Mouse (Mus musculus) heart, postnatal 0 days (tissue): ENCODE results near the gene Tmem54. TPM values are rescaled to one million over a fixed set of nuclear protein-coding genes. Genes with fewer than 3 reads are reported as not detected.
A peak's percentile ranks its signal among the peaks of the same experiment; 100 is the strongest.

Source experiments
- ATAC-seq: fragments of 200-750 bp; cut with Nextera tagmentation; 2 replicates; pipeline ENCODE4 v1.8.0; 2017; ENCODE audit warnings: low read depth, moderate number of reproducible peaks, moderate library complexity; ENCODE audit not compliant: insufficient read depth
- DNase-seq: peaks from one replicate; pipeline ENCODE4 v3.0.0-alpha.2; 2016; ENCODE audit warnings: low spot score
- H3K27ac ChIP-seq: fragments of 300-500 bp; sonication (generic); 2 replicates; pipeline ENCODE4 v1.5.1; 2014; ENCODE audit warnings: low read depth, mild to moderate bottlenecking
- H3K27me3 ChIP-seq: fragments of 300-500 bp; sonication (generic); 2 replicates; pipeline ENCODE4 v1.6.1; 2014; ENCODE audit warnings: low read length, mixed read lengths; ENCODE audit not compliant: control insufficient read depth, insufficient read depth
- H3K36me3 ChIP-seq: fragments of 300-500 bp; sonication (generic); replicated peaks from 2 replicates; pipeline ENCODE4 v1.6.1; 2014; ENCODE audit warnings: low read length, mixed read lengths; ENCODE audit not compliant: control insufficient read depth, insufficient read depth
- H3K4me1 ChIP-seq: fragments of 300-500 bp; sonication (generic); 2 replicates; pipeline ENCODE4 v1.6.1; 2014; ENCODE audit warnings: antibody characterized with exemption; ENCODE audit not compliant: control insufficient read depth, insufficient read depth
- H3K4me2 ChIP-seq: fragments of 300-500 bp; sonication (generic); 2 replicates; pipeline ENCODE4 v1.6.1; 2014; ENCODE audit warnings: low read depth, mild to moderate bottlenecking, low read length, moderate library complexity
- H3K4me3 ChIP-seq: fragments of 300-500 bp; sonication (generic); 2 replicates; pipeline ENCODE4 v1.5.1; 2014; ENCODE audit warnings: low read depth, low read length
- H3K9ac ChIP-seq: fragments of 300-500 bp; sonication (generic); replicated peaks from 2 replicates; pipeline ENCODE4 v1.6.1; 2014; ENCODE audit warnings: low read depth, low read length, mixed read lengths
- H3K9me3 ChIP-seq: fragments of 300-500 bp; sonication (generic); replicated peaks from 2 replicates; pipeline ENCODE4 v1.6.1; 2016; ENCODE audit warnings: low read length; ENCODE audit not compliant: control insufficient read depth
- CTCF ChIP-seq: IDR thresholded peaks from 2 replicates; pipeline ENCODE4 v1.5.1; 2016; ENCODE audit warnings: antibody characterized with exemption, control low read depth, low read depth
- EP300 ChIP-seq: IDR thresholded peaks from 2 replicates; pipeline ENCODE4 v1.6.1; 2016; ENCODE audit warnings: antibody characterized with exemption, low read depth
- WGBS: fragments of 180-500 bp; shearing (Covaris S2); extraction: QIAGEN DNeasy Blood & Tissue Kit; methylation state at CpG from one replicate; pipeline ENCODE4 v1.1.7; 2014; 5-methylcytosine and 5-hydroxymethylcytosine counted together
- polyA plus RNA-seq: library from polyadenylated mRNA; unstranded; fragments of >200 nt; fragmentation: Nextera tagmentation; extraction: Ambion mirVana; gene quantifications from 2 replicates; pipeline ENCODE4 v1.2.1, GENCODE M21; 2015
- total RNA-seq: library from RNA; depleted of rRNA; stranded (reverse); fragments of >200 nt; gene quantifications from 2 replicates; pipeline ENCODE4 v1.2.3, GENCODE M21; 2014; ENCODE audit warnings: low replicate concordance

The Tmem54 gene
- total and polyA plus RNA-seq, 2 experiments from 2014 or later, result 1.1 TPM; not detected in 1

DNA sequence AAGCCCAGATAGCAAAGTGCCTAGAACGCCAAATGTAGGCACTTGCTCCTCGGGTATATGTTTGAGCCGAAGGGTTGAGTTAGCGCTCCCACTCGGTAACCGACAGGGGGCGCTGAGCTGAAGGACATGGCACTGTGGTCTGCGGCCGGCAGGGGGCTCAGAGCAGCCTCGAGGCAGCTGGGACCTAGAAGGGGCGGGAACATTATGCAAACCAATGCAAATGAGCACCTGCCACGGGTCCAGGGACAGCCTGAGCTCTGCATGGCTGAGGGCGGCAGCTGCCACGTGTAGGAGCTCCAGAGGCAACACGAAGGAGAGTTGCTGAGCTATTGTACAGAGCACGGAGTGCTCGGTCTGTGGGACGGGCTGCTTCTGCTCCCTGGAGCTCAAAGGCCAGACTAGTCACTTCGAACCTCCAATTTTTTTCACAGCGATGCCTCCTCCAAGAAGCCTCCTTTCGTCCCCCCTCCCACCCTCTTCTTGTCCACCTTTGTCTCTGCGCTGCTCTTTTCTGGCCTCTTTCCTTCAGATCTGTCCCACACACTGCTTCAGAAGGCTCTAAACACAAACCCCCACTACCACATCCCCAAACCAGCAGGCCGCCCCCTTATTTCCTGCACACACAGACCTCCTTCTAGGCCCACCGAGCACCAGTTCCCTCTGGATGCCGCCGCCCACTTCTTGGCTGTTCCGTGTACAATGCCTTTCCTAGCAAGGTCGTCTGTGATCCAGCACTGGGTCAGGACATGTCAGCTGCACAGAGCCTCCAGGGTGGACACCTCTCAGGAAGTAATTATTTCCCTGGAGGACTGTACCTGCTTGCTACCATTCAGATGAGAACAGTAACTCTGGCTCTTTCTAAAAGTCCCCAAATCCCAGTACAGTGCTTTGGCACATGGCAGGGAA lies 8.0 kb downstream of the Tmem54 start:
- H3K4me2 ChIP-seq, result no peak overlapping the region
- peak; percentile 82 for TF ChIP-seq CTCF
- TF ChIP-seq EP300, result no peak
- 30% methylated on average over 28 of the region's 28 CpGs for WGBS
- H3K9ac ChIP-seq, result no peak overlapping the region
- H3K4me3 ChIP-seq, result no peak overlapping the region
- H3K4me1 ChIP-seq, result no peaks in the 10 kb centered on the region
- no peaks in the 10 kb centered on the region for H3K36me3 ChIP-seq
- DNase-seq, result peak; percentile 40
- no peaks in the 10 kb centered on the region for H3K9me3 ChIP-seq
- peaks cover 18% of the 10 kb centered on the region for H3K27me3 ChIP-seq
- no peak overlapping the region for H3K27ac ChIP-seq
- peak; percentile 50 for ATAC-seq

DNA sequence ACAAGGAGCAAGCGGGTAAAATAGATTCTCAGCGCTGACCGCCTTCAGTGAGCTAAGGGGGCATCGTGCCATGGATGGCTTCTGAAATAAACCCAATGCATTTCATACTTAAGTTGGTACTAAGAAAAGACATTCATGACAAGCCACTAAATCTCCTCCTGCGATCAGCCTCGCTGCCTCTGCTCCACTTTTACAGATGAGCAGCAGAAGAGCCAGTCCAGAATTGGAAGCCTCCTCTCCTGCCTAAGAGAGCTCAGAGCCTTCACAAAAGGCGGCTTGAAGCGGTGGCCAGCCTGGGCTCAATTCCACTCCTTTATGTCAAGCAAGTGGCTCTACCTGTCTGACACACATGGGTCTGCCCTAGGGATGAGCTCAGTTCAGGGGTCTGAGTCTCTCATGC lies 11.4 kb downstream of the Tmem54 start:
- 87% methylated on average over 8 of the region's 8 CpGs for WGBS
- Histone ChIP-seq H3K9me3 (no peaks in the 10 kb centered on the region), H3K4me1 (no peaks in the 10 kb centered on the region), H3K4me2 (no peak overlapping the region), H3K9ac (no peak overlapping the region), H3K27me3 (peaks cover 46% of the 10 kb centered on the region), H3K36me3 (no peaks in the 10 kb centered on the region), H3K27ac (no peak overlapping the region), H3K4me3 (no peak overlapping the region)
- no peak for DNase-seq
- ATAC-seq, result no peak
- TF ChIP-seq CTCF (no peak), EP300 (no peak)

DNA sequence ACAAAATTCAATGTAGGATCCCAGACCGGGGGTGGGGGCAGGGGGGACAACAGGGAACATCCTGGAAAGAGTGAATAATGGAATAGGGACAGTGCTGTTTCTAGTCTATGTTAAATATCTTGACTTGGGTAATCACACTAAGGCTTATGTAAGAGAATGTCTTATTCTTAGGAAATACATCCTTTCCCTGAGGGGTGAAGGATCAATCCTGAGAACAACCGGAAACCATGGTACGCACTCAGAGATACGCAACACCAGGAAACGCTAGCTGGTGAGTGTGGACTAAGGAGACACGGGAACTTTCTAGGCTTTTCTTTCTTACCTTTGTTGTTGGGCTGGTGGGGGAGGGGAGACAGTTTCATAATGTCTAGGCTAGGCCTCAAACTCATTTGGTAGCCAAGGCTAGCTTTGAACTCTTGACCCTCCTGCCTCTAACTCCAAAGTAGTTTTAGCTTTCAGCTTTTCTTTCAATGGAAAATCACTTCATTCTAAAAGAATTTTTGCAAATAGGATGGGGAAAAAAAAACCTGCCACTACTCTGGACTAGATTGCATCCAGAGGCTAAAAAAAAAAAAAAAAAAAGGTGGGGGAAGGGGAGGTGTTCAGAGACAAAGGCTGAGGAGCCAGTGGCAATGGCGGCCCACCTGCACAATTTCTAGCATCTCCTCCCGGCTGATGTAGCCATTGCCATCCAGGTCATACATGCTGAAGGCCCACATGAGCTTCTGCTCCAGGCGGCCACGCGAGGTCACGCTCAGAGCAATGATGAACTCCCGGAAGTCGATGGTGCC lies 12.6 kb downstream of the Tmem54 start:
- no peak for DNase-seq
- Histone ChIP-seq H3K9me3 (no peaks in the 10 kb centered on the region), H3K9ac (no peak overlapping the region), H3K27me3 (peaks cover 57% of the 10 kb centered on the region), H3K4me2 (no peak overlapping the region), H3K4me1 (no peaks in the 10 kb centered on the region), H3K27ac (no peak overlapping the region), H3K36me3 (no peaks in the 10 kb centered on the region), H3K4me3 (no peak overlapping the region)
- TF ChIP-seq CTCF (no peak), EP300 (no peak)
- 79% methylated on average over 14 of the region's 14 CpGs for WGBS
- ATAC-seq, result no peak

DNA sequence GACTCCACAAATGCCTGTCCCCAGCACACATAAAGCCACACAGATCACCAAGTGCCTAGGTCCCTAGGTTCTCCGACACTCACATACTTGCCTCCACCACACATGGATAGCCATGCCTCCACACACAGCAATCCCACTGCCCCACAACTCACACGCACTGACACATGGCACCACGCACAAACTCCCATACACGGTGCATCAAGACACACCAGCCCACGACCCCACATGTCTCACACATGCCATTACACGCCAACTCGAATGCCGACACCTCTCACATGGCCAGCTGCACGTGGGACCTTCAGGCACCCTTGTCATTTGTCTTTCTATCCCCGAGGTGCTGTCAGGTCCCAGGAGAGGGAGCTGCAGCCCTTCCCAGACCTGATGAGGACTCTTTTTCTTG lies 14.4 kb downstream of the Tmem54 start:
- Histone ChIP-seq H3K9ac (no peak overlapping the region), H3K27ac (no peak overlapping the region), H3K27me3 (peaks cover 64% of the 10 kb centered on the region), H3K4me1 (peaks cover under 1% of the 10 kb centered on the region; the same call in 1 of the 2 replicates), H3K4me3 (no peak overlapping the region), H3K4me2 (no peak overlapping the region), H3K9me3 (no peaks in the 10 kb centered on the region), H3K36me3 (no peaks in the 10 kb centered on the region)
- DNase-seq (no peak), ATAC-seq (no peak)
- WGBS, result 65% methylated on average over 10 of the region's 10 CpGs
- no peak for TF ChIP-seq EP300
- no peak for TF ChIP-seq CTCF

DNA sequence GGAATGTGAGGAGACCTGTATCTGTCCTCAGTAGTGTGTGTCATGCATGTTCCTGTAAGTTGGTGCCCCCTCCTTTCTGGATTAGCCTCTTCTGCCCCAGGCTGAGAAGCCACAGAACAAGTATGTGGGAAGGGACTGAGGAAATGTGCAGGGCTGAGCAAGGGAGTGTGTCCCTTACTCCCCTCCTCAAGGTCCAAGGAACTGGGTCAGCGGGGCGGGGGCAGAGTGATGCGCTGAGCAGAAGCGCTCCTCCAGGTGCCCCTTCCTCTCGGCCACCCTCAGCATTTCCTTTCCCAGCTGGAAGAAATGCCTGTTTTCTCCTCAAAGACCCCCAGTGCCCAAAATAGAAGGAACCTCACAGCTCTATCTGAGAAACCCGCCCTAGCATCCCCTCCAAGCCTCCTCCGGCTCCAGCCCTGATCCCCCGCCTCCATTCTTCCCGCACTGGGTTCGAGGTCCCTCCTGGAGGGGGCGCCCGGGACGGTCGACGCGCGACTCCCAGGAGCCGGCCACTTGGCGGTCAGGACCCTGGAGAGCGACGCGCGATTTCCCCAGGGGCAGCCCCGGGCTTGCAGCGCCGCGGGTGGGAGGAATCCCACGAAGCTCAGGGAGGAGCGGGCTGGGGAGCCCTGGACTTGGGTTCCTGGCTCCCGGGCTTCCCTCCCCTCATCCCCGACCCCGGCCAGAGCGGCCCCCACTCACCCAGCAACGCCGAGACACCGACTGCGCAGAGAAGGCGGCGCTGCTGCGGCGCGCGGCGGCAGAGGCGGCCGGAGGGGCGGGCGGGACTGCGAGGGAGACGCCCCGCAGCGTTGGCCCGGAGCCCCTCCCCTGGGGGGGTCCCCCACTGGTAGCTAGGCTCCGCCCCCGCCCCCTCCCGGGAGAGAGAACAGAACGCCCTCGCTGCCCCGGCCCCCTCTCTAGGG lies 15.4 kb downstream of the Tmem54 start:
- Histone ChIP-seq H3K4me2 (peak overlapping the region; percentile 57), H3K27me3 (peaks cover 66% of the 10 kb centered on the region), H3K4me3 (peak overlapping the region; percentile 36), H3K4me1 (peaks cover 4% of the 10 kb centered on the region; the same call in 1 of the 2 replicates), H3K9me3 (no peaks in the 10 kb centered on the region), H3K36me3 (no peaks in the 10 kb centered on the region), H3K9ac (no peak overlapping the region), H3K27ac (no peak overlapping the region)
- peak; percentile 50; the same call in 1 of the 2 replicates for ATAC-seq
- 1% methylated on average over 57 of the region's 59 CpGs for WGBS
- no peak for DNase-seq
- TF ChIP-seq CTCF, result peak; percentile 45
- TF ChIP-seq EP300, result no peak
